Mouse (Mus musculus) heart, postnatal 0 days (tissue): ENCODE results near the gene Mdm1. TPM values are rescaled to one million over a fixed set of nuclear protein-coding genes. Genes with fewer than 3 reads are reported as not detected.
"Not testable (repeated sequence)": the region's sequence is repeated elsewhere in the genome, so short reads cannot be mapped to it uniquely, and the experiment has no call there.

Experiments
- ATAC-seq: fragments of 200-750 bp; cut with Nextera tagmentation; 2 replicates; pipeline ENCODE4 v1.8.0; 2017; ENCODE audit warnings: low read depth, moderate number of reproducible peaks, moderate library complexity; ENCODE audit not compliant: insufficient read depth
- DNase-seq: peaks from one replicate; pipeline ENCODE4 v3.0.0-alpha.2; 2016; ENCODE audit warnings: low spot score
- H3K27ac ChIP-seq: fragments of 300-500 bp; sonication (generic); 2 replicates; pipeline ENCODE4 v1.5.1; 2014; ENCODE audit warnings: low read depth, mild to moderate bottlenecking
- H3K27me3 ChIP-seq: fragments of 300-500 bp; sonication (generic); 2 replicates; pipeline ENCODE4 v1.6.1; 2014; ENCODE audit warnings: low read length, mixed read lengths; ENCODE audit not compliant: control insufficient read depth, insufficient read depth
- H3K36me3 ChIP-seq: fragments of 300-500 bp; sonication (generic); replicated peaks from 2 replicates; pipeline ENCODE4 v1.6.1; 2014; ENCODE audit warnings: low read length, mixed read lengths; ENCODE audit not compliant: control insufficient read depth, insufficient read depth
- H3K4me1 ChIP-seq: fragments of 300-500 bp; sonication (generic); 2 replicates; pipeline ENCODE4 v1.6.1; 2014; ENCODE audit warnings: antibody characterized with exemption; ENCODE audit not compliant: control insufficient read depth, insufficient read depth
- H3K4me2 ChIP-seq: fragments of 300-500 bp; sonication (generic); 2 replicates; pipeline ENCODE4 v1.6.1; 2014; ENCODE audit warnings: low read depth, mild to moderate bottlenecking, low read length, moderate library complexity
- H3K4me3 ChIP-seq: fragments of 300-500 bp; sonication (generic); 2 replicates; pipeline ENCODE4 v1.5.1; 2014; ENCODE audit warnings: low read depth, low read length
- H3K9ac ChIP-seq: fragments of 300-500 bp; sonication (generic); replicated peaks from 2 replicates; pipeline ENCODE4 v1.6.1; 2014; ENCODE audit warnings: low read depth, low read length, mixed read lengths
- H3K9me3 ChIP-seq: fragments of 300-500 bp; sonication (generic); replicated peaks from 2 replicates; pipeline ENCODE4 v1.6.1; 2016; ENCODE audit warnings: low read length; ENCODE audit not compliant: control insufficient read depth
- CTCF ChIP-seq: IDR thresholded peaks from 2 replicates; pipeline ENCODE4 v1.5.1; 2016; ENCODE audit warnings: antibody characterized with exemption, control low read depth, low read depth
- EP300 ChIP-seq: IDR thresholded peaks from 2 replicates; pipeline ENCODE4 v1.6.1; 2016; ENCODE audit warnings: antibody characterized with exemption, low read depth
- WGBS: fragments of 180-500 bp; shearing (Covaris S2); extraction: QIAGEN DNeasy Blood & Tissue Kit; methylation state at CpG from one replicate; pipeline ENCODE4 v1.1.7; 2014; 5-methylcytosine and 5-hydroxymethylcytosine counted together
- polyA plus RNA-seq: library from polyadenylated mRNA; unstranded; fragments of >200 nt; fragmentation: Nextera tagmentation; extraction: Ambion mirVana; gene quantifications from 2 replicates; pipeline ENCODE4 v1.2.1, GENCODE M21; 2015
- total RNA-seq: library from RNA; depleted of rRNA; stranded (reverse); fragments of >200 nt; gene quantifications from 2 replicates; pipeline ENCODE4 v1.2.3, GENCODE M21; 2014; ENCODE audit warnings: low replicate concordance; rRNA removed

Gene Mdm1
- total and polyA plus RNA-seq, 2 experiments from 2014 or later = 8.0 to 8.9 TPM

- no peaks in the 10 kb centered on the region for H3K27me3 ChIP-seq
- H3K4me1 ChIP-seq = no peaks in the 10 kb centered on the region
- H3K4me2 ChIP-seq = no peak overlapping the region
- WGBS = 46% methylated on average over 10 of the region's 10 CpGs
- no peaks in the 10 kb centered on the region for H3K9me3 ChIP-seq
- no peak overlapping the region for H3K27ac ChIP-seq
- ATAC-seq = no peak
- H3K4me3 ChIP-seq = no peak overlapping the region
- TF ChIP-seq EP300 = no peak
- TF ChIP-seq CTCF = no peak
- no peaks in the 10 kb centered on the region for H3K36me3 ChIP-seq
- DNase-seq = no peak
- H3K9ac ChIP-seq = no peak overlapping the region
These were observed 37.1 kb downstream of the Mdm1 start for GRCm38 (mm10) chr10:118178735-118179151.

GRCm38 (mm10) chr10:118179265-118179664, 37.7 kb downstream of the Mdm1 start:
- ATAC-seq = no peak
- no peaks in the 10 kb centered on the region for H3K36me3 ChIP-seq
- 79% methylated on average over 11 of the region's 11 CpGs for WGBS
- no peak overlapping the region for H3K9ac ChIP-seq
- H3K4me1 ChIP-seq = no peaks in the 10 kb centered on the region
- no peak overlapping the region for H3K27ac ChIP-seq
- no peaks in the 10 kb centered on the region for H3K9me3 ChIP-seq
- no peak for TF ChIP-seq EP300
- no peak for TF ChIP-seq CTCF
- H3K4me2 ChIP-seq = no peak overlapping the region
- H3K4me3 ChIP-seq = no peak overlapping the region
- no peak for DNase-seq
- H3K27me3 ChIP-seq = no peaks in the 10 kb centered on the region

GRCm38 (mm10) chr10:118195150-118195549, 53.5 kb downstream of the Mdm1 start:
- DNase-seq, H3K9me3 ChIP-seq, H3K27ac ChIP-seq, H3K4me1 ChIP-seq, H3K4me3 ChIP-seq, H3K36me3 ChIP-seq, H3K9ac ChIP-seq, H3K27me3 ChIP-seq, H3K4me2 ChIP-seq: not testable (repeated sequence)
- WGBS = 8% methylated on average over 3 of the region's 3 CpGs
- ATAC-seq = peak; percentile 67

GRCm38 (mm10) chr10:118204642-118205041, 63.0 kb downstream of the Mdm1 start, which contains the start of gene Il22:
Gene Il22 (plus strand): TSS chr10:118204942.
- no peaks in the 10 kb centered on the region for H3K36me3 ChIP-seq
- H3K9ac ChIP-seq = no peak within 1 kb of the TSS
- H3K4me2 ChIP-seq = no peak within 1 kb of the TSS
- ATAC-seq (no peak), DNase-seq (no peak)
- no peaks in the 10 kb centered on the region for H3K27me3 ChIP-seq
- 69% methylated on average over 4 of the region's 4 CpGs for WGBS
- H3K4me3 ChIP-seq = no peak within 1 kb of the TSS
- TF ChIP-seq EP300 (no peak), CTCF (no peak)
- no peaks in the 10 kb centered on the region for H3K9me3 ChIP-seq
- no peak within 1 kb of the TSS for H3K27ac ChIP-seq
- H3K4me1 ChIP-seq = no peaks in the 10 kb centered on the region

- ATAC-seq, H3K27me3 ChIP-seq, H3K4me1 ChIP-seq, H3K9ac ChIP-seq, H3K4me2 ChIP-seq, H3K4me3 ChIP-seq, H3K9me3 ChIP-seq, DNase-seq, H3K27ac ChIP-seq, H3K36me3 ChIP-seq: not testable (repeated sequence)
- 80% methylated on average over 2 of the region's 4 CpGs for WGBS
These were observed 74.2 kb downstream of the Mdm1 start for GRCm38 (mm10) chr10:118215719-118216393.

Other genes starting within 250 kb of the Mdm1 start
- not detected in 2 replicates for gene Il22, start 63.1 kb downstream of the Mdm1 start, total RNA-seq
- not detected in 2 replicates for gene Il22, start 63.1 kb downstream of the Mdm1 start, polyA plus RNA-seq
- not detected in 2 replicates for gene Gm32717, start 99.0 kb downstream of the Mdm1 start, total RNA-seq
- not detected in 2 replicates for gene Gm32717, start 99.0 kb downstream of the Mdm1 start, polyA plus RNA-seq
- not detected in 2 replicates for gene Gm32802, start 116.9 kb downstream of the Mdm1 start, total RNA-seq
- not detected in 2 replicates for gene Gm32802, start 116.9 kb downstream of the Mdm1 start, polyA plus RNA-seq
- gene Iltifb, start 153.2 kb downstream of the Mdm1 start, total RNA-seq = not detected in 2 replicates
- gene Iltifb, start 153.2 kb downstream of the Mdm1 start, polyA plus RNA-seq = not detected in 2 replicates
- not detected in 2 replicates for gene Gm9040, start 185.2 kb downstream of the Mdm1 start, total RNA-seq
- not detected in 2 replicates for gene Gm9040, start 185.2 kb downstream of the Mdm1 start, polyA plus RNA-seq
- gene Gm9044, start 190.6 kb downstream of the Mdm1 start, total RNA-seq = not detected in 2 replicates
- gene Gm9044, start 190.6 kb downstream of the Mdm1 start, polyA plus RNA-seq = not detected in 2 replicates
- 0.08 TPM in 1 of 2 replicates, not detected in the other for gene Gm9045, start 196.0 kb downstream of the Mdm1 start, total RNA-seq
- gene Gm9045, start 196.0 kb downstream of the Mdm1 start, polyA plus RNA-seq = 0.05 TPM in 2 replicates
- not detected in 2 replicates for gene Gm9046, start 201.4 kb downstream of the Mdm1 start, total RNA-seq
- gene Gm9046, start 201.4 kb downstream of the Mdm1 start, polyA plus RNA-seq = not detected in 2 replicates
- not detected in 2 replicates for gene Gm9048, start 206.9 kb downstream of the Mdm1 start, total RNA-seq
- not detected in 2 replicates for gene Gm9048, start 206.9 kb downstream of the Mdm1 start, polyA plus RNA-seq
- gene Gm9049, start 212.3 kb downstream of the Mdm1 start, total RNA-seq = 0.08 TPM in 1 of 2 replicates, not detected in the other
- gene Gm9049, start 212.3 kb downstream of the Mdm1 start, polyA plus RNA-seq = 0.05 TPM in 2 replicates